In the genomic region with DNA sequence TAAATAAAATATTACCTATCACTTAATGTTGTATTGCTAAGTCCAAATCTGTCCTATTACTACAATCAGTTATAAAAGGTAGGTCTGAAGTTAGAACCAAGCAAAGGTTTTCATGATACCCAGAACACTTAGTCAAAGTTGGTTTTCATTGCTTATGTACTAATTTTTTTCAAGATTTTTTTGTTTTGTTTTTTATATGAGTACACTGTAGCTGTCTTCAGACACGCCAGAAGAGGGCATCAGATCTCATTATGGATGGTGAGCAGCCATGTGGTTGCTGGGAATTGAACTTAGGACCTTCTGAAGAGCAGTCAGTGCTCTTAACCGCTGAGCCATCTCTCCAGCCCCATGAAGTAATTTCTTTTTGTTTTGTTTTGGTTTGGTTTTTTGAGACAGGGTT, we compare ENCODE assay signal across 22 mouse cellular contexts. TPM values are rescaled to one million over a fixed set of nuclear protein-coding genes. Genes with fewer than 3 reads are reported as not detected.
DNase-seq lines count a peak whose midpoint lies in the region; ATAC-seq and TF ChIP-seq lines count a peak whose summit lies in the region.
"Had no signal": no experiment of that assay in that cellular context is flagged by ENCODE, and none has a peak within 500 bp of the region (broad histone marks: within the 10 kb centered on the region; RNA-seq: fewer than 3 reads in every experiment).

No protein-coding gene starts in this region.

- no peak overlapping the region for H3K4me2 ChIP-seq in intestine, postnatal 0 days (replicated peaks; ENCODE audit: low read depth)
- H3K4me2 ChIP-seq in intestine, embryonic 15.5 days (replicated peaks), result no peak overlapping the region
- H3K4me2 ChIP-seq in midbrain, postnatal 0 days (ENCODE audit: low read depth, low read length, poor library complexity, severe bottlenecking), result no peak overlapping the region
- no peak overlapping the region for H3K4me2 ChIP-seq in midbrain, embryonic 15.5 days
- no peak overlapping the region for H3K4me2 ChIP-seq in CH12.LX (ENCODE audit: insufficient read depth, low read depth, poor library complexity, severe bottlenecking)
- H3K4me2 ChIP-seq in stomach, postnatal 0 days (replicated peaks; ENCODE audit: low read depth), result no peak overlapping the region
- H3K4me2 ChIP-seq: liver, embryonic 13.5 days had no signal

- TF ChIP-seq EP300 in CH12.LX (IDR thresholded peaks at IDR 0.05; ENCODE audit: low read length), result no peak
- no peak for TF ChIP-seq EP300 in stomach, postnatal 0 days (optimal IDR thresholded peaks at IDR 0.05)

- peaks cover 3% of the 10 kb centered on the region; the same call in 1 of the 2 replicates for H3K4me1 ChIP-seq in intestine, postnatal 0 days (replicated peaks; ENCODE audit: control insufficient read depth, insufficient read depth, low read length)
- no peaks in the 10 kb centered on the region for H3K4me1 ChIP-seq in intestine, embryonic 15.5 days (replicated peaks)
- 0 out of 2 replicates have a peak, but pooled peaks cover 3% of the 10 kb centered on the region for H3K4me1 ChIP-seq in midbrain, postnatal 0 days (ENCODE audit: insufficient read depth, low read length)
- H3K4me1 ChIP-seq in midbrain, embryonic 15.5 days, result peaks cover 10% of the 10 kb centered on the region
- peaks cover 0 to 10% of the 10 kb centered on the region in 2 experiments; a peak in 2 of 4 replicates for H3K4me1 ChIP-seq in CH12.LX (ENCODE audit: control insufficient read depth in 1 of 2, insufficient read depth in 2 of 2)
- no peaks in the 10 kb centered on the region for H3K4me1 ChIP-seq in stomach, postnatal 0 days (replicated peaks; ENCODE audit: control insufficient read depth, insufficient read depth)
- H3K4me1 ChIP-seq in cerebellum, adult 2 months (ENCODE audit: control insufficient read depth, insufficient read depth, low read length), result no peaks in the 10 kb centered on the region

- in situ Hi-C loops in CH12.LX (cut with MboI; ENCODE audit: low pct_ligation_motif_present, low pct_unique_long_range_greater_than_20kb, low sequenced_read_pairs), result no loop called here

- no peak overlapping the region for H3K9ac ChIP-seq in intestine, postnatal 0 days (ENCODE audit: low read depth, low read length)
- no peak overlapping the region for H3K9ac ChIP-seq in intestine, embryonic 15.5 days
- H3K9ac ChIP-seq in midbrain, postnatal 0 days (replicated peaks; ENCODE audit: low read length, poor library complexity, severe bottlenecking), result no peak overlapping the region
- H3K9ac ChIP-seq in midbrain, embryonic 15.5 days, result no peak overlapping the region
- H3K9ac ChIP-seq in CH12.LX (ENCODE audit: insufficient read depth, low read depth), result no peak overlapping the region
- H3K9ac ChIP-seq in stomach, postnatal 0 days (ENCODE audit: low read length), result no peak overlapping the region
- H3K9ac ChIP-seq: liver, embryonic 13.5 days had no signal

- no peak overlapping the region for H3K4me3 ChIP-seq in intestine, postnatal 0 days (ENCODE audit: low read depth, low read length)
- H3K4me3 ChIP-seq in intestine, embryonic 15.5 days (replicated peaks), result no peak overlapping the region
- no peak overlapping the region for H3K4me3 ChIP-seq in midbrain, postnatal 0 days (ENCODE audit: low read depth, low read length)
- H3K4me3 ChIP-seq in midbrain, embryonic 15.5 days, result no peak overlapping the region
- no peak overlapping the region for H3K4me3 ChIP-seq in CH12.LX (replicated peaks in 1 of 3; ENCODE audit: low read depth in 2 of 3, low read length in 2 of 3, poor library complexity in 1 of 3)
- no peak overlapping the region for H3K4me3 ChIP-seq in stomach, postnatal 0 days (ENCODE audit: low read depth, low read length)
- no peak overlapping the region for H3K4me3 ChIP-seq in cerebellum, adult 2 months (replicated peaks; ENCODE audit: insufficient read depth, low read depth, low read length)
- H3K4me3 ChIP-seq: liver, embryonic 13.5 days had no signal

- TF ChIP-seq POLR2A in CH12.LX (IDR thresholded peaks at IDR 0.05; ENCODE audit: low read depth, low read length), result no peak
- no peak for TF ChIP-seq POLR2A in cerebellum, adult 2 months (IDR thresholded peaks at IDR 0.05; ENCODE audit: borderline replicate concordance, insufficient read depth, low read length)

- H3K9me3 ChIP-seq in intestine, postnatal 0 days (ENCODE audit: control insufficient read depth), result no peaks in the 10 kb centered on the region
- H3K9me3 ChIP-seq in intestine, embryonic 15.5 days, result no peaks in the 10 kb centered on the region
- no peaks in the 10 kb centered on the region for H3K9me3 ChIP-seq in midbrain, postnatal 0 days (ENCODE audit: low read length)
- no peaks in the 10 kb centered on the region for H3K9me3 ChIP-seq in midbrain, embryonic 15.5 days
- H3K9me3 ChIP-seq in CH12.LX (replicated peaks; ENCODE audit: low read length), result no peaks in the 10 kb centered on the region
- H3K9me3 ChIP-seq in stomach, postnatal 0 days (ENCODE audit: control insufficient read depth, low read length), result no peaks in the 10 kb centered on the region
- H3K9me3 ChIP-seq: liver, embryonic 13.5 days had no signal

- TF ChIP-seq CTCF in intestine, postnatal 0 days (IDR thresholded peaks at IDR 0.05; ENCODE audit: low read depth), result peak; percentile 47
- peak; percentile 39 for TF ChIP-seq CTCF in midbrain, postnatal 0 days (IDR thresholded peaks at IDR 0.05)
- peak in 1 of 2 experiments; percentile 48; a peak in 2 of 4 replicates for TF ChIP-seq CTCF in CH12.LX (conservative IDR thresholded peaks at IDR 0.05 in 1 of 2, IDR thresholded peaks at IDR 0.05 in 1 of 2; ENCODE audit: low read depth in 2 of 2, low read length in 2 of 2)
- TF ChIP-seq CTCF in stomach, postnatal 0 days (IDR thresholded peaks at IDR 0.05; ENCODE audit: low read depth), result peak; percentile 33
- no peak for TF ChIP-seq CTCF in cerebellum, adult 2 months (IDR thresholded peaks at IDR 0.05; ENCODE audit: borderline replicate concordance, insufficient read depth, low read depth, low read length)

- H3K27me3 ChIP-seq in intestine, postnatal 0 days (replicated peaks; ENCODE audit: control insufficient read depth, insufficient read depth, low read length), result no peaks in the 10 kb centered on the region
- no peaks in the 10 kb centered on the region for H3K27me3 ChIP-seq in intestine, embryonic 15.5 days (replicated peaks)
- no peaks in the 10 kb centered on the region for H3K27me3 ChIP-seq in midbrain, postnatal 0 days (ENCODE audit: insufficient read depth, low read length)
- H3K27me3 ChIP-seq in midbrain, embryonic 15.5 days (replicated peaks), result no peaks in the 10 kb centered on the region
- H3K27me3 ChIP-seq in CH12.LX (replicated peaks), result no peaks in the 10 kb centered on the region
- H3K27me3 ChIP-seq in stomach, postnatal 0 days (ENCODE audit: control insufficient read depth, insufficient read depth, low read length), result no peaks in the 10 kb centered on the region
- no peaks in the 10 kb centered on the region for H3K27me3 ChIP-seq in cerebellum, adult 2 months (ENCODE audit: control insufficient read depth, insufficient read depth, low read length)
- H3K27me3 ChIP-seq: liver, embryonic 13.5 days; Patski had no signal

- TF ChIP-seq RAD21 in CH12.LX (IDR thresholded peaks at IDR 0.05; ENCODE audit: low read depth, low read length), result peak; percentile 27

- H3K36me3 ChIP-seq in intestine, postnatal 0 days (ENCODE audit: control insufficient read depth, insufficient read depth), result no peaks in the 10 kb centered on the region
- no peaks in the 10 kb centered on the region for H3K36me3 ChIP-seq in intestine, embryonic 15.5 days
- no peaks in the 10 kb centered on the region for H3K36me3 ChIP-seq in midbrain, postnatal 0 days (ENCODE audit: insufficient read depth, low read length)
- no peaks in the 10 kb centered on the region for H3K36me3 ChIP-seq in midbrain, embryonic 15.5 days (replicated peaks)
- peaks cover 3 to 9% of the 10 kb centered on the region in 2 experiments for H3K36me3 ChIP-seq in CH12.LX (replicated peaks in 1 of 2; ENCODE audit: control insufficient read depth in 1 of 2, insufficient read depth in 1 of 2, low read length in 1 of 2)
- no peaks in the 10 kb centered on the region for H3K36me3 ChIP-seq in stomach, postnatal 0 days (ENCODE audit: control insufficient read depth, insufficient read depth, low read length)
- H3K36me3 ChIP-seq: liver, embryonic 13.5 days had no signal

- no peak overlapping the region for H3K27ac ChIP-seq in intestine, postnatal 0 days (ENCODE audit: low read depth, low read length)
- H3K27ac ChIP-seq in intestine, embryonic 15.5 days, result no peak overlapping the region
- H3K27ac ChIP-seq in midbrain, postnatal 0 days (ENCODE audit: low read depth, low read length), result no peak overlapping the region
- no peak overlapping the region for H3K27ac ChIP-seq in midbrain, embryonic 15.5 days
- H3K27ac ChIP-seq in CH12.LX (ENCODE audit: insufficient read depth, low read depth), result no peak overlapping the region
- no peak overlapping the region for H3K27ac ChIP-seq in stomach, postnatal 0 days (replicated peaks)
- H3K27ac ChIP-seq in cerebellum, adult 2 months (ENCODE audit: insufficient read depth, low read length), result no peak overlapping the region
- H3K27ac ChIP-seq: liver, embryonic 13.5 days had no signal

- no peak for ATAC-seq in intestine, postnatal 0 days
- ATAC-seq in intestine, embryonic 15.5 days, result no peak
- no peak for ATAC-seq in midbrain, postnatal 0 days (ENCODE audit: low FRiP score)
- no peak for ATAC-seq in midbrain, embryonic 15.5 days (replicated peaks)
- no peak for ATAC-seq in stomach, postnatal 0 days (ENCODE audit: low FRiP score, low TSS enrichment)
- ATAC-seq: activated CD4-positive, CD25-positive, alpha-beta regulatory T cell, adult 4 months; forebrain, embryonic 16.5 days; hindbrain, embryonic 16.5 days; Patski had no signal

- WGBS in intestine, postnatal 0 days, result 55% methylated on average over 2 of the region's 2 CpGs
- 71% methylated on average over 2 of the region's 2 CpGs for WGBS in intestine, embryonic 15.5 days
- WGBS in midbrain, postnatal 0 days, result 64% methylated on average over 2 of the region's 2 CpGs
- 57% methylated on average over 2 of the region's 2 CpGs for WGBS in midbrain, embryonic 15.5 days
- WGBS in stomach, postnatal 0 days, result 83% methylated on average over 2 of the region's 2 CpGs
- 59% methylated on average over 2 of the region's 2 CpGs for WGBS in cerebellum, adult 2 months

- dilution Hi-C loops in CH12.LX (cut with MboI; ENCODE audit: extremely low pct_ligation_motif_present, extremely low pct_unique_long_range_greater_than_20kb, low sequenced_read_pairs), result no loop called here

- no peak for DNase-seq in midbrain, postnatal 0 days (ENCODE audit: low spot score)
- no peak for DNase-seq in CH12.LX (ENCODE audit: extremely low read depth)
- no peak for DNase-seq in stomach, postnatal 0 days (ENCODE audit: low spot score)
- no peak for DNase-seq in cerebellum, adult 2 months
- DNase-seq: adrenal gland, postnatal 14 days; cerebellum, adult 11 months; cerebellum, postnatal 14 days; embryo, embryonic 11 days; kidney, adult 2 months; kidney, postnatal 25 days; liver, embryonic 13.5 days; lung, postnatal 10 days; midbrain, embryonic 14.5 days; right cerebral cortex, postnatal 25 days; thymus, postnatal 36 days had no signal

- H3K79me2 ChIP-seq in CH12.LX (replicated peaks; ENCODE audit: control insufficient read depth, extremely low read depth, insufficient read depth, poor library complexity, severe bottlenecking), result peaks cover 7% of the 10 kb centered on the region; the same call in 1 of the 2 replicates

RNA-seq across cellular contexts. Expression of a gene that starts 2.4 kb away (rescaled TPM):
- polyA plus RNA-seq in intestine, postnatal 0 days (2015; fragmentation: Nextera tagmentation; extraction: Ambion mirVana), result 13.5 and 15.1 TPM in 2 replicates
- 8.3 and 8.8 TPM in 2 replicates for polyA plus RNA-seq in intestine, embryonic 15.5 days (2015; fragmentation: Nextera tagmentation; extraction: Ambion mirVana)
- 18.5 and 28.0 TPM in 2 replicates for total RNA-seq in midbrain, postnatal 0 days (2014; rRNA removed)
- polyA plus RNA-seq in midbrain, postnatal 0 days (2015; fragmentation: Nextera tagmentation; extraction: Ambion mirVana), result 10.2 and 11.5 TPM in 2 replicates
- 11.8 and 14.8 TPM in 2 replicates for polyA plus RNA-seq in midbrain, embryonic 15.5 days (2015; fragmentation: Nextera tagmentation; extraction: Ambion mirVana)
- 5.8 and 6.8 TPM in 2 replicates for total RNA-seq in CH12.LX (2012; rRNA removed)
- total RNA-seq in CH12.LX (2014; rRNA removed), result 8.1 and 8.6 TPM in 2 replicates
- polyA plus RNA-seq in CH12.LX (2012; ENCODE audit: insufficient read length, low read depth), result 5.8 and 9.2 TPM in 2 replicates
- 6.1 and 9.3 TPM in 2 replicates for polyA plus RNA-seq in stomach, postnatal 0 days (2015; fragmentation: Nextera tagmentation; extraction: Ambion mirVana)
- 20.2 and 21.1 TPM in 2 replicates for polyA plus RNA-seq in cerebellum, adult 2 months (2012; rRNA removed)

RNA-seq across cellular contexts. Expression of a gene that starts 54.8 kb away (rescaled TPM):
- 523 and 571 TPM in 2 replicates for polyA plus RNA-seq in intestine, postnatal 0 days (2015; fragmentation: Nextera tagmentation; extraction: Ambion mirVana)
- polyA plus RNA-seq in intestine, embryonic 15.5 days (2015; fragmentation: Nextera tagmentation; extraction: Ambion mirVana), result 259 and 286 TPM in 2 replicates
- total RNA-seq in midbrain, postnatal 0 days (2014; rRNA removed), result 45.0 and 85.3 TPM in 2 replicates
- polyA plus RNA-seq in midbrain, postnatal 0 days (2015; fragmentation: Nextera tagmentation; extraction: Ambion mirVana), result 80.6 and 86.8 TPM in 2 replicates
- polyA plus RNA-seq in midbrain, embryonic 15.5 days (2015; fragmentation: Nextera tagmentation; extraction: Ambion mirVana), result 82.7 and 89.4 TPM in 2 replicates
- total RNA-seq in CH12.LX (2012; rRNA removed) (190 and 206 TPM in 2 replicates), CH12.LX (2014; rRNA removed) (403 and 422 TPM in 2 replicates)
- 190 and 226 TPM in 2 replicates for polyA plus RNA-seq in CH12.LX (2012; ENCODE audit: insufficient read length, low read depth)
- 334 and 340 TPM in 2 replicates for polyA plus RNA-seq in stomach, postnatal 0 days (2015; fragmentation: Nextera tagmentation; extraction: Ambion mirVana)
- polyA plus RNA-seq in cerebellum, adult 2 months (2012; rRNA removed), result 99.8 and 105 TPM in 2 replicates
